Mouse (Mus musculus) thymus, postnatal 14 days (tissue): ENCODE data around the gene Etnk2.

Source experiments
- DNase-seq: peaks from one replicate; pipeline ENCODE4 v3.0.0; 2021

Etnk2 gene

GRCm38 (mm10) chr1:133353371-133353809, 10.0 kb upstream of the Etnk2 start:
- DNase-seq, result peak; percentile 82

DNA sequence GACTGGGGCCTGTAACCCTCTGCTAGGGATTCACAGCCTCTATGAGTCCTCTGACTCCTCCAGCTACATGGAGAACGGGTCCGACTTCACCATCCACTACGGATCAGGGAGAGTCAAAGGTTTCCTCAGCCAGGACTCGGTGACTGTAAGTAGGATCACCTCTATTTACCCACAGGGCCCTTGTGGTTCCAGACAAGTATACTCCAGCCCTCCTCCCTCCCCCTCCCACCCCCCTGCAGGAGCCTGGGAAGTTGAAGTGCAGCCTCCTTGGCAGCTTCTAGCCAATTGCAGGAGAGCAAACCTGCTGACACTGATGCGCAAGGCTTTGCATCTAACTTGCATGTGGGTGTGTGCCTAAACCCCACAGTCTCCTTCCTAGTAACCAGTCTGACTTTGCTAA, 7.9 kb upstream of the Etnk2 start:
- DNase-seq, result no peak

GRCm38 (mm10) chr1:133355912-133356311, 7.5 kb upstream of the Etnk2 start:
- no peak for DNase-seq

DNA sequence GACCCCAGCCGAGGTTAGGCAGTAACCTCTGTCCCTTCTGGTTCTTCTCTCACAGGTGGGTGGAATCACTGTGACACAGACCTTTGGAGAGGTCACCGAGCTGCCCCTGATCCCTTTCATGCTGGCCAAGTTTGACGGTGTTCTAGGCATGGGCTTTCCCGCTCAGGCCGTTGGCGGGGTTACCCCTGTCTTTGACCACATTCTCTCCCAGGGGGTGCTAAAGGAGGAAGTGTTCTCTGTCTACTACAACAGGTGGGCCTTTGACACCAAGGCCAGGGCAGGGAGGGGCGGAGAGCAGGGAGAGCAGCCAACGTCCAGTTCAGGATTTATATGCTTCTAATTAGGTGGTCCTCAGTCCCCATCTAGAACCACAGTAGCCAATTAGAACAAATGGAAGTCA, 7.0 kb upstream of the Etnk2 start:
- DNase-seq, result no peak

DNA sequence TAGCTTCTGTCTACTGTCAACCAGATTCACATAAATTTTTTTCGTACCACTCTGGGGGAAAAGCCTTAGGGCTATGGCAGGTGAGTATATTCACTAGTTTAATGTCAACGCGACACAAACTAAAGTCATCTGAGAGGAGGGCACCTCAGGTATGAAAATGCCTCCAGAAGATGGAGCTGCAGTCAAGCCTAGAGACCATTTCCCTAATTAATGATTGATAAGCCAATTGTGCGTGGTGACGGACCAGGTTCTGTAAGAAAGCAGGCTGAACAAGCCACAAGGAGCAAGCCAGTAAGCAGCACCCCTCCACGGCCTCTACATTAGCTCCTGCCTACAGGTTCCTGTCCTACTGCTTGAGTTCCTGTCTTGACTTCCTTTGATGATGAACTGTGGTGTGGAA, 2.4 kb upstream of the Etnk2 start:
- DNase-seq, result no peak

DNA sequence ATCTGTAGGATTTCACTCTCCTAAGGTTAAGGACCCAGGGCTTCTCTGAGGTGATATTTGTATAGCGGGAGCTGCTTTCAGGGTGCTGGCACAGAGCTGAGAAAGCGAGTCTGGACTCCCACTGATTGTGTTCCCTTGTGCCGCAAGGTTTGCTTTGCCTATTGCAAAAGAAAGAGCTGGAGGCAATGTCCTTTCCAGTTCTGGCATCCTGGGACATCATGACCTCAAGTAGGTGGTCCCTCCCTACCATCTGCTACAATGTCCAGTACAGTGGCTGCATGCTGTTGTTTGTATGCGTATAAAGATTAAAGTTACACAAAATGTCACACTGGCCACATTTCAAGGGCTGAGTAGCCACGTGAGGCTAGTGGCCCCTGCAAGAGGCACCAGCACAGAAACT, 1.3 kb upstream of the Etnk2 start:
- DNase-seq, result no peak

- DNase-seq, result no peak
Observed at GRCm38 (mm10) chr1:133364022-133364630, 754 bp downstream of the Etnk2 start.

DNA sequence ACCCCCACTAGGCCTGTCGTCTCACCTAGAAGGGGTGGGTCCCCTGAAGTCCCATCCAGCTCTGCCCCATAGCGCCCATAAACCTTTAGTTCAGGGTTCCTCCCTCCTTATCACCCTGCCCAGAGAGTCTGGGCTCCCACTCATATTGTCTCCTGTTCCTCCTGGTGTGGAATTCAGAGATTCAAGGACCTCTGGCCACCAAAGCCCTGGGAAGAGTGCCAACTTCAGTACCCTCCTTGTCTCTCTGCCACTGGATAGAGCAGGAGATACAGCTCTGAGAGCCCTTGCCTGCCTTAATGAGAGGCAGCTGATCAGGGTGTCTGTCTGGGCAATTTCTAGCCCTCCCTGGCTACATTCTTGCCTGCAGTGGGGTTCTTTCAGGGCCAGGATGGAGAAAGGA, 1.5 kb downstream of the Etnk2 start:
- DNase-seq, result no peak

- DNase-seq, result no peak
Observed at GRCm38 (mm10) chr1:133366951-133367605, 3.7 kb downstream of the Etnk2 start.

DNA sequence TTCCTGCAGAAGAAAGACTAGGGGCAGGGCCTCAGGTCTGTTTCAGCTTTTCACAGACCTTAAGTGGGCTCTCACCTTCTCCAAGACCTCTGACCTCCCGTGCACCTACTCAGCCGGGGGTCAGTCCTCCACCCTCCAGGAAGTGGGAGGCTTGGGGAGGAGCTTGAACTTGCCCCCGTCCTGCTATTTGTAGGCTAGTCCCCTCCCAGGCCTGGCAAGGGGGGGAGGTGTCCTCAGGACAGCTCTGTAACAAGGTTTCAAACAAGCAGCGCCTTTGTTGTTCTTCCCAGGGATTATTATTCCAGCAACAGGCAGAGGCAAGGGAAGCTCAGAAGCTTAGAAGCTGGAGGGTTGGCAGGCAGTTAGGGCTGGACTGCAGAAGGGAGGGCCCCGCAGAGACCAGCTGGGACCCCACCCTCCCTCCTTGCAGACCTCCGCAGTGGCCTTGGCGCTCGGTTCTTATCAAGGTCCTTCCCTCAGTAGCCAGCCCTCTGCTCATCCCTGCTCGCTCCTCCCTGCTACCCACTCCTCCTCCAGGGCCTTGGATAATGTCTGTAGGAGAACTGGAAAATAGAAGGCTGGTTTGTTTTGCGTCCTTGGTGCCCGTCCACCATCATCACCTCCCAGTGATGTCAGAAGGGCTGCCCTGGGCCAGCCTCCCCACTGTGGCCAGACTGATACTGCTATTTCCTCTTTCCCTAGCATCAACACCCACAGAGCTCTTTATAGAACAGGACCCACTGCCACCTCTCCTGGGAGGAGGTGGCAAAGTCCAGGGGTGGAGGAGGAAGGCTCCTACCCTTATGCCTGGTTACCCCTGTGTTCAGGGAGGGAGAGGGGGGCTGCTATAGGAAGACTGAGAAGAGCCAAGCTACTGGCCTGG, 4.5 kb downstream of the Etnk2 start:
- no peak for DNase-seq

DNA sequence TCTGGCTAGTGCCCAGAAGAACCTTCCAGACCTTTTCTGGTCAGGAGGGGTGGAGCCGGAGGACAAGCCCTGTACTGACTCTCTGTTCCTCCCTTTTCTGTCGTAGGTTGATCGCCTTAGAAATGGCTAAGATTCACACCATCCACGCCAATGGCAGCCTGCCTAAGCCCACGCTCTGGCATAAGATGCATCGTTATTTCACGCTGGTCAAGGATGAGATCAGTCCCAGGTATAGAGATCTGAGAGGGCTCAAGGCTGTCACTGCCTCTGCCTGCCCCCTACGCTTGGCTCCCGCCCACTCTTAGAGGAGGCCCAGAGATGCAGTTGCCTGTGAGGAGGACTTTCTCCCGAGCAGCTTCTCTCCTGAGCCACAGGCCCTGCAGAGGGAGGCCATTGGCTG, 5.3 kb downstream of the Etnk2 start:
- DNase-seq, result no peak

DNA sequence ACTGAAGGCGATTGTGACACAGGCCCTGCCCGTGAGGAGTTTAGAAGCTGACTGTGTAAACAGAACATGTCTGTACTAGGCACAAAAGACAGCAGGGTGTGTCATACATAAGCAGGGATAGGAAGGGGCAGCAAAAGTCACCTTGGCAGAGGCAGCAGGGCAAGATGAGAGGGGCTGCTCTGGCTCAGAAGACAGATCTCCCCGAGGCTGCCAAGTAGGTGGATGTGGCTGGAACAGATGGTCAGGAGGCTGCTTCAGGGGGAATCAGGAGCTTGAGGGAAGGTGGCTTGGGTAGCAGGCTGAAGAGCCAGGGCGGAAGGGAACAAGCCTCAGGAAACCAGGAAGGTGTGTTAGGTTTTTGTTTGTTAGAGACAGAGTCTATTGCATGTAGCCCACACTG, 7.0 kb downstream of the Etnk2 start:
- DNase-seq, result no peak

GRCm38 (mm10) chr1:133371431-133371830, 8.1 kb downstream of the Etnk2 start:
- DNase-seq, result no peak

GRCm38 (mm10) chr1:133372113-133372512, 8.7 kb downstream of the Etnk2 start:
- DNase-seq, result no peak

DNA sequence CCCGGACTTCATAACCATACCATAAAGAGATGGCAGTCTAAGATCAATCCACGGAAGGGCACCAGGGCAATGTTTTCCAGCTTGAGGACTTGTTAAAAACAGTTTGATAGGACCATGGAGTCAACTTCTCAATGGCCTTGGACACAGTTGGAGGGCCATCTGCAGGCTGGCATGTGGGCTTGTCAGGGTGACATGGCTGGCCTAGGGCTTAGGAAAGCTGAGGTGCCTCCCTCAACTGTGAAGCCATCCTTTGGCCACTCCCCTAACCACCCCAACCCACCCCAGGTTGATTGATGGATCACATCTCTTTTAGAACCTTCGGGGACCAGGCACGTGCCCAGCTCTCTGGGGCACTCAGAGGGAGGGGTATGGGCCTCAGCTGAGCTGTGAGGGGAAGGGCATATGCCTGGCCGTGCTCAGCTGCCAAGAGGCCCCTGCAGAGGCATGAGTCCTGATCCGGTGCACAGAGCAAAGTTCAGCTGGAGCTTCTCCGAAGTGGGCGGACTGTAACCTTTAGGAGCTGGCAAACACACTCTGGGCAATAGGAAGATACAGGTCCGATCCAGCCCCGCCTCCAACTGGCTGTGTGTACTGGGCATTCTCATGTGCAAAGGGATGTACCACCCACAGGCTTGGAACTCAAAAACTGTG, 12.4 kb downstream of the Etnk2 start:
- DNase-seq, result no peak

- DNase-seq, result no peak
Observed at GRCm38 (mm10) chr1:133377547-133377946, 14.2 kb downstream of the Etnk2 start.

GRCm38 (mm10) chr1:133379254-133379985, 16.0 kb downstream of the Etnk2 start:
- DNase-seq, result no peak

- DNase-seq, result no peak
Observed at GRCm38 (mm10) chr1:133379986-133380320, 16.6 kb downstream of the Etnk2 start.

DNA sequence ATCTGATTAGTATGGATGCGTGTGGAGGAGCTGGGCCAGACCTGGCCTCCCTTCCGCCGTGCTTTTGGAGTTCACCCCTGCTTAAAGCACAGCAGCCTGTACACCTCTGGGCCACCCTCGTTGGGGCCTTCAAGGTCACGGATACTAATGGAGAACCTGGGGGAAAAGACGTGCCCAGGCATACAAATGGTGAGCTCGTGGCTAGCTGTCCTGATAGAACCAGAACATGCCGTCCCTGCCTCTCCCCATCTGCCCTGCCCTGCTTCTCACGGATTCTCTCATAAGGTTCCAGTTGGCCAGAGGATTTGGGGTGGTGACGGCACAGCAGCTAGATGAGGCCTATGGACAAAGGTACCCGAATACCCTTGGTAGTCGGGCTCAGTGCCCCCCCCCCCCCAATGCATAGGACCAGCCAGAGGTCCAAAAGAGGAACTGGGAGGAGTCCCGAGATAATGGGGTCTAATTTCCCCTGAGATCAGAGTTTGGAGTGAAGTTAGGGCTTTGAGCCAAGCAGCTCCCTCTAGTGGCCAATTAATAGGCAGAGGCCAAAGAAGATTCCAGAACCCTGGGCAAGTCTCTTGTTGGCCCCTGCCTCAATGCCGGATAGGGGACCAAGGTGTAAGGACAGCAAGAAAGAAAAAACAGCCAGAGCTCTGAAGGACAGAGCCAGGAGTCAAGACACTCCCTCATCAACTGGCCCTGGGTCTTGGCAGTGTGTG, 17.1 kb downstream of the Etnk2 start:
- peak; percentile 33 for DNase-seq

DNA sequence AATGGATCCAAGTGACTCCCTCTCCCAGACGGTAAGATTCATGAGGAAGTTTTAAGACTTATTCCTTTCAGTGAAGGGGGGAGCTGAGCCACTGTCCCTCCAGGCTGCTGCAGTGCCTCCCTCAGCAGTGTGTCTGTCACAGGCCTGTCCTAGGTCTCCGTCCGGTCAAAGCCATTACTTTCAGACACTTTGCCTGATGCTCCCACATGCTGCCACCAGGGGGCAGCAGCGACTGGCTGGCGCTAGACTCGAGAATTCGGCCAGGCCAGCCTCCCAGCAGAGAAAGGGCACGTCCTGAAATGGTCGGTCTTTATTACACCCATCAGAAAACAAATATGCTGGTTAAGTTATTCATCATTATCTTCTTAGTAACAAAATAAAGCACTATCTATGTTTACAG, 18.6 kb downstream of the Etnk2 start:
- DNase-seq, result peak; percentile 28

GRCm38 (mm10) chr1:133382552-133383155, 19.3 kb downstream of the Etnk2 start:
- no peak for DNase-seq
